Mouse (Mus musculus) lung, postnatal 0 days (tissue): ENCODE results near the gene Dnah5.

Source experiments
- CTCF ChIP-seq: IDR thresholded peaks from 2 replicates; pipeline ENCODE4 v1.5.1; 2016; ENCODE audit warnings: antibody characterized with exemption, mild to moderate bottlenecking
- EP300 ChIP-seq: IDR thresholded peaks from 2 replicates; pipeline ENCODE4 v1.6.1; 2016; ENCODE audit warnings: antibody characterized with exemption, mild to moderate bottlenecking, control low read depth

- TF ChIP-seq CTCF = no peak
- no peak for TF ChIP-seq EP300
Measured at GRCm38 (mm10) chr15:28203111-28204075, at the start of gene Dnah5.
